8 mouse cellular contexts compared by ENCODE assay signal in the genomic region with DNA sequence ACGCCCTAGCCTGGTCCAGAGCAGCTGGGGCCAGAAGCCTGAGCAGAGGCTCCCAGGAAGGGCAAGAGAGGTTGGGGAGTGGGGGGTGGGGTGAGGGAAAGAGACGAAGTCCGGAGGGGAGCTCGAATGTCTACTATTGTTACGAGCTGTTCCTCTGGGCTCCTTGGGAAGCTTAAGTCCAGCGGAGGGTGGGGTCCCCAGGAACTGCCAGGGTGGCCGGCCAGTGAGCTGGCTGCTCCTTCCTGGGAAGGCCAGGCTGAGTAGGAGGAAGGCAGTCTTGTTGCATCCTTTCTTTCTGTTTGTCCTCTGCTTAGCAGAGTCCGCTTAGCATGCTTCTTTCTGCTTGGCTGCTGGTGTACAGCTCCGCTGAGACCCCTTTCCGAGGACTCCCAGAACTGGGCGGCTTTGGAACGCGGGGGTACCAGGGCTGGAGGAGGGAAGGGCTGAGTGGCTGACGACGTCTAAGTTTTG. TPM values are rescaled to one million over a fixed set of nuclear protein-coding genes. Genes with fewer than 3 reads are reported as not detected.
DNase-seq lines count a peak whose midpoint lies in the region; ATAC-seq and TF ChIP-seq lines count a peak whose summit lies in the region.

No protein-coding gene starts in this region.

- ATAC-seq in heart, embryonic 14.5 days (ENCODE audit: insufficient number of reproducible peaks, insufficient read depth, low FRiP score, low read depth), result no peak
- ATAC-seq in liver, embryonic 14.5 days (ENCODE audit: insufficient read depth), result no peak
- ATAC-seq in stomach, embryonic 14.5 days (ENCODE audit: insufficient number of reproducible peaks, insufficient read depth, low FRiP score, low read depth), result no peak

- peaks cover 47% of the 10 kb centered on the region for H3K27me3 ChIP-seq in heart, embryonic 14.5 days (ENCODE audit: control insufficient read depth, insufficient read depth, low read length)
- H3K27me3 ChIP-seq in liver, embryonic 14.5 days (ENCODE audit: control insufficient read depth, insufficient read depth, low read length), result peaks cover 11% of the 10 kb centered on the region
- peaks cover 35% of the 10 kb centered on the region; the same call in 1 of the 2 replicates for H3K27me3 ChIP-seq in stomach, embryonic 14.5 days (ENCODE audit: control insufficient read depth, insufficient read depth, low read length)

- peak overlapping the region; percentile 51 for H3K4me2 ChIP-seq in heart, embryonic 14.5 days (ENCODE audit: low read length)
- peak overlapping the region; percentile 90 for H3K4me2 ChIP-seq in liver, embryonic 14.5 days (ENCODE audit: low read depth)
- peak overlapping the region; percentile 15 for H3K4me2 ChIP-seq in stomach, embryonic 14.5 days (replicated peaks; ENCODE audit: low read depth, low read length)

- no peak for TF ChIP-seq EP300 in liver, embryonic 14.5 days (IDR thresholded peaks at IDR 0.05; ENCODE audit: low read depth)

- DNase-seq in A20 (ENCODE audit: low read depth, low spot score) (peak; percentile 55), ES-CJ7 (ENCODE audit: low read depth, low spot score) (peak; percentile 80)
- DNase-seq in liver, embryonic 14.5 days (ENCODE audit: low read depth in 3 of 3, low spot score in 3 of 3), result no peak
- DNase-seq in frontal cortex, postnatal 14 days (ENCODE audit: low spot score in 2 of 2), result no peak
- no peak for DNase-seq in thymus, postnatal 36 days
- no peak for DNase-seq in urinary bladder, postnatal 10 days (ENCODE audit: low spot score)

- H3K9me3 ChIP-seq in heart, embryonic 14.5 days (ENCODE audit: control insufficient read depth, low read length), result no peaks in the 10 kb centered on the region
- H3K9me3 ChIP-seq in liver, embryonic 14.5 days (ENCODE audit: control insufficient read depth, low read length), result no peaks in the 10 kb centered on the region
- H3K9me3 ChIP-seq in stomach, embryonic 14.5 days (ENCODE audit: control insufficient read depth, low read depth, low read length), result no peaks in the 10 kb centered on the region

- 0 out of 2 replicates have a peak, but pooled peaks cover 4% of the 10 kb centered on the region for H3K36me3 ChIP-seq in heart, embryonic 14.5 days (ENCODE audit: control insufficient read depth, insufficient read depth, low read length)
- H3K36me3 ChIP-seq in liver, embryonic 14.5 days (replicated peaks; ENCODE audit: control insufficient read depth, insufficient read depth, low read depth), result peaks cover 12% of the 10 kb centered on the region
- peaks cover 9% of the 10 kb centered on the region; the same call in 1 of the 2 replicates for H3K36me3 ChIP-seq in stomach, embryonic 14.5 days (ENCODE audit: control insufficient read depth, insufficient read depth, low read length)

- no peak for TF ChIP-seq CTCF in liver, embryonic 14.5 days (IDR thresholded peaks at IDR 0.05; ENCODE audit: low read depth)

- 17% methylated on average over 15 of the region's 15 CpGs for WGBS in heart, embryonic 14.5 days
- 12% methylated on average over 15 of the region's 15 CpGs for WGBS in liver, embryonic 14.5 days (ENCODE audit: insufficient replicate concordance)
- WGBS in stomach, embryonic 14.5 days, result 26% methylated on average over 15 of the region's 15 CpGs

- peak overlapping the region; percentile 65; the same call in 1 of the 2 replicates for H3K9ac ChIP-seq in heart, embryonic 14.5 days (ENCODE audit: low read length)
- H3K9ac ChIP-seq in liver, embryonic 14.5 days (replicated peaks), result no peak overlapping the region; the same call in 1 of the 2 replicates
- no peak overlapping the region for H3K9ac ChIP-seq in stomach, embryonic 14.5 days (replicated peaks; ENCODE audit: low read depth, low read length)

- H3K4me1 ChIP-seq in heart, embryonic 14.5 days (ENCODE audit: control insufficient read depth in 2 of 2, insufficient read depth in 2 of 2, low read length in 2 of 2), result peaks cover 24 to 62% of the 10 kb centered on the region in 2 experiments
- H3K4me1 ChIP-seq in liver, embryonic 14.5 days (replicated peaks; ENCODE audit: control insufficient read depth in 2 of 2, insufficient read depth in 2 of 2, low read length in 1 of 2), result peaks cover 26 to 35% of the 10 kb centered on the region in 2 experiments
- H3K4me1 ChIP-seq in stomach, embryonic 14.5 days (ENCODE audit: control insufficient read depth, insufficient read depth, low read length), result peaks cover 48% of the 10 kb centered on the region

- peak overlapping the region; percentile 27 to 35; a peak in 3 of 4 replicates for H3K4me3 ChIP-seq in heart, embryonic 14.5 days (ENCODE audit: control insufficient read depth in 1 of 2, insufficient read depth in 1 of 2, low read depth in 1 of 2, low read length in 2 of 2)
- peak overlapping the region; percentile 0 to 98; a peak in 2 of 4 replicates for H3K4me3 ChIP-seq in liver, embryonic 14.5 days (ENCODE audit: insufficient read depth in 1 of 2, low read depth in 2 of 2, low read length in 2 of 2)
- 0 out of 2 replicates have a peak overlapping the region, but pooled peaks have one; percentile 0 for H3K4me3 ChIP-seq in stomach, embryonic 14.5 days (ENCODE audit: low read depth, low read length)

- peak overlapping the region; percentile 33 to 75; a peak in 3 of 4 replicates for H3K27ac ChIP-seq in heart, embryonic 14.5 days (replicated peaks in 1 of 2; ENCODE audit: control insufficient read depth in 1 of 2, insufficient read depth in 1 of 2, low read depth in 2 of 2, low read length in 2 of 2)
- no peak overlapping the region for H3K27ac ChIP-seq in liver, embryonic 14.5 days
- H3K27ac ChIP-seq in stomach, embryonic 14.5 days (ENCODE audit: low read length), result peak overlapping the region; percentile 66

RNA-seq across cellular contexts. Expression of a gene that starts 6.8 kb away (rescaled TPM):
- 12.1 and 13.7 TPM in 2 replicates for polyA plus RNA-seq in heart, embryonic 14.5 days (2014; fragmentation: Nextera tagmentation; extraction: Ambion mirVana)
- 45.4 and 46.2 TPM in 2 replicates for polyA plus RNA-seq in liver, embryonic 14.5 days (2012; rRNA removed)
- 55.6 and 57.7 TPM in 2 replicates for polyA plus RNA-seq in liver, embryonic 14.5 days (2014; fragmentation: Nextera tagmentation; extraction: Ambion mirVana)
- polyA plus RNA-seq in stomach, embryonic 14.5 days (2014; fragmentation: Nextera tagmentation; extraction: Ambion mirVana), result 4.6 and 5.0 TPM in 2 replicates

RNA-seq across cellular contexts. Expression of a gene that starts 14.7 kb away (rescaled TPM):
- 5.2 and 5.9 TPM in 2 replicates for polyA plus RNA-seq in heart, embryonic 14.5 days (2014; fragmentation: Nextera tagmentation; extraction: Ambion mirVana)
- 10.9 and 11.9 TPM in 2 replicates for polyA plus RNA-seq in liver, embryonic 14.5 days (2012; rRNA removed)
- polyA plus RNA-seq in liver, embryonic 14.5 days (2014; fragmentation: Nextera tagmentation; extraction: Ambion mirVana), result 8.3 and 10.3 TPM in 2 replicates
- 2.8 and 5.0 TPM in 2 replicates for polyA plus RNA-seq in stomach, embryonic 14.5 days (2014; fragmentation: Nextera tagmentation; extraction: Ambion mirVana)

RNA-seq across cellular contexts. Expression of a gene that starts 20.4 kb away (rescaled TPM):
- polyA plus RNA-seq in heart, embryonic 14.5 days (2014; fragmentation: Nextera tagmentation; extraction: Ambion mirVana), result 15.1 and 17.4 TPM in 2 replicates
- polyA plus RNA-seq in liver, embryonic 14.5 days (2012; rRNA removed), result 19.0 and 21.2 TPM in 2 replicates
- 6.3 and 7.6 TPM in 2 replicates for polyA plus RNA-seq in liver, embryonic 14.5 days (2014; fragmentation: Nextera tagmentation; extraction: Ambion mirVana)
- 25.1 and 25.7 TPM in 2 replicates for polyA plus RNA-seq in stomach, embryonic 14.5 days (2014; fragmentation: Nextera tagmentation; extraction: Ambion mirVana)

RNA-seq across cellular contexts. Expression of a gene that starts 22.0 kb away (rescaled TPM):
- polyA plus RNA-seq in heart, embryonic 14.5 days (2014; fragmentation: Nextera tagmentation; extraction: Ambion mirVana), result 46.1 and 50.0 TPM in 2 replicates
- 37.5 and 37.6 TPM in 2 replicates for polyA plus RNA-seq in liver, embryonic 14.5 days (2012; rRNA removed)
- 27.4 and 34.1 TPM in 2 replicates for polyA plus RNA-seq in liver, embryonic 14.5 days (2014; fragmentation: Nextera tagmentation; extraction: Ambion mirVana)
- polyA plus RNA-seq in stomach, embryonic 14.5 days (2014; fragmentation: Nextera tagmentation; extraction: Ambion mirVana), result 64.6 and 65.7 TPM in 2 replicates

RNA-seq across cellular contexts. Expression of a gene that starts 45.5 kb away (rescaled TPM):
- 36.4 and 43.8 TPM in 2 replicates for polyA plus RNA-seq in heart, embryonic 14.5 days (2014; fragmentation: Nextera tagmentation; extraction: Ambion mirVana)
- 6.2 and 8.4 TPM in 2 replicates for polyA plus RNA-seq in liver, embryonic 14.5 days (2012; rRNA removed)
- polyA plus RNA-seq in liver, embryonic 14.5 days (2014; fragmentation: Nextera tagmentation; extraction: Ambion mirVana), result 12.6 and 15.0 TPM in 2 replicates
- polyA plus RNA-seq in stomach, embryonic 14.5 days (2014; fragmentation: Nextera tagmentation; extraction: Ambion mirVana), result 73.1 and 83.4 TPM in 2 replicates

Comparison
In these comparisons a context has a peak if more than half of its experiments do, and no peak if none do; other contexts are left out.
1. DNase-seq: peak in A20 (single experiment) and ES-CJ7 (single experiment); none in liver, embryonic 14.5 days (0 of 3), frontal cortex, postnatal 14 days (0 of 2), thymus, postnatal 36 days (0 of 2) and urinary bladder, postnatal 10 days (single experiment).
2. H3K4me2 ChIP-seq: peak in every context shown above with its lines; median percentile 90 in liver, embryonic 14.5 days; 51 in heart, embryonic 14.5 days; 15 in stomach, embryonic 14.5 days.
3. Peak in every context shown above with its lines, with median percentiles within 50 percentile points of each other: H3K4me3 ChIP-seq.